Mouse (Mus musculus) midbrain, embryonic 14.5 days (tissue): ENCODE measurements around the gene Ccdc96. TPM values are rescaled to one million over a fixed set of nuclear protein-coding genes. Genes with fewer than 3 reads are reported as not detected.

Source experiments
- ATAC-seq: fragments of 200-750 bp; cut with Nextera tagmentation; 2 replicates; pipeline ENCODE4 v1.8.0; 2017; ENCODE audit warnings: moderate number of reproducible peaks, moderate library complexity; ENCODE audit not compliant: low FRiP score, low TSS enrichment
- DNase-seq: peaks from one replicate; pipeline ENCODE4 v3.0.0-alpha.2; 2015
- H3K27ac ChIP-seq: fragments of 300-500 bp; sonication (generic); replicated peaks from 2 replicates; pipeline ENCODE4 v1.5.1; 2014; ENCODE audit warnings: mild to moderate bottlenecking, low read depth, low read length, moderate library complexity
- H3K27me3 ChIP-seq: fragments of 300-500 bp; sonication (generic); 2 replicates; pipeline ENCODE4 v1.6.1; 2014; ENCODE audit warnings: low read length, control low read depth, mixed read lengths; ENCODE audit not compliant: control insufficient read depth, insufficient read depth
- H3K36me3 ChIP-seq: fragments of 300-500 bp; sonication (generic); 2 replicates; pipeline ENCODE4 v1.6.1; 2014; ENCODE audit warnings: low read length, control low read depth; ENCODE audit not compliant: control insufficient read depth, insufficient read depth
- H3K4me1 ChIP-seq: fragments of 300-500 bp; sonication (generic); 2 replicates; pipeline ENCODE4 v1.6.1; 2014; ENCODE audit warnings: mild to moderate bottlenecking, antibody characterized with exemption, low read length, control low read depth; ENCODE audit not compliant: control insufficient read depth, insufficient read depth
- H3K4me2 ChIP-seq: fragments of 300-500 bp; sonication (generic); 2 replicates; pipeline ENCODE4 v1.6.1; 2014; ENCODE audit warnings: mild to moderate bottlenecking, low read length, moderate library complexity
- H3K4me3 ChIP-seq: fragments of 300-500 bp; sonication (generic); replicated peaks from 2 replicates; pipeline ENCODE4 v1.5.1; 2014; ENCODE audit warnings: low read depth, low read length
- H3K9ac ChIP-seq: fragments of 300-500 bp; sonication (generic); replicated peaks from 2 replicates; pipeline ENCODE4 v1.6.1; 2014; ENCODE audit warnings: mild to moderate bottlenecking, low read length, moderate library complexity
- H3K9me3 ChIP-seq: fragments of 300-500 bp; sonication (generic); 2 replicates; pipeline ENCODE4 v1.6.1; 2016; ENCODE audit warnings: low read length, control low read depth, mixed read lengths; ENCODE audit not compliant: control insufficient read depth
- WGBS: fragments of 180-500 bp; shearing (Covaris S2); extraction: QIAGEN DNeasy Blood & Tissue Kit; methylation state at CpG from one replicate; pipeline ENCODE4 v1.1.7; 2014; 5-methylcytosine and 5-hydroxymethylcytosine counted together
- polyA plus RNA-seq: library from polyadenylated mRNA; unstranded; fragments of >200 nt; fragmentation: Nextera tagmentation; extraction: Ambion mirVana; gene quantifications from 2 replicates; pipeline ENCODE4 v1.2.1, GENCODE M21; 2014

The Ccdc96 gene
- polyA plus RNA-seq, 1 experiment from 2014 or later = 3.1 TPM

GRCm38 (mm10) chr5:36480398-36480797 lies 4.0 kb upstream of the Ccdc96 start:
- Histone ChIP-seq H3K4me3 (no peak overlapping the region), H3K4me1 (peaks cover 30% of the 10 kb centered on the region), H3K27ac (no peak overlapping the region), H3K36me3 (peaks cover 13% of the 10 kb centered on the region), H3K9ac (no peak overlapping the region), H3K27me3 (no peaks in the 10 kb centered on the region), H3K9me3 (no peaks in the 10 kb centered on the region), H3K4me2 (no peak overlapping the region)
- no peak for DNase-seq
- ATAC-seq = no peak
- WGBS = 96% methylated on average over 4 of the region's 4 CpGs

GRCm38 (mm10) chr5:36481114-36481513 lies 3.3 kb upstream of the Ccdc96 start:
- no peaks in the 10 kb centered on the region for H3K9me3 ChIP-seq
- no peak overlapping the region for H3K4me2 ChIP-seq
- peaks cover 30% of the 10 kb centered on the region for H3K4me1 ChIP-seq
- DNase-seq (no peak), ATAC-seq (no peak)
- H3K27me3 ChIP-seq = no peaks in the 10 kb centered on the region
- H3K27ac ChIP-seq = no peak overlapping the region
- no peak overlapping the region for H3K4me3 ChIP-seq
- no peak overlapping the region; the same call in 1 of the 2 replicates for H3K9ac ChIP-seq
- H3K36me3 ChIP-seq = peaks cover 7% of the 10 kb centered on the region; the same call in 1 of the 2 replicates
- WGBS = 64% methylated on average over 1 of the region's 1 CpGs

GRCm38 (mm10) chr5:36483203-36484101 lies 936 bp upstream of the Ccdc96 start:
- Histone ChIP-seq H3K4me1 (peaks cover 30% of the 10 kb centered on the region), H3K9ac (peak overlapping the region; percentile 86), H3K27ac (peak overlapping the region; percentile 83), H3K4me3 (peak overlapping the region; percentile 91), H3K9me3 (no peaks in the 10 kb centered on the region), H3K4me2 (peak overlapping the region; percentile 94), H3K36me3 (no peaks in the 10 kb centered on the region; the same call in 1 of the 2 replicates), H3K27me3 (no peaks in the 10 kb centered on the region)
- WGBS = under 1% methylated on average over 58 of the region's 58 CpGs
- ATAC-seq (peak; percentile 55), DNase-seq (no peak)

GRCm38 (mm10) chr5:36485306-36485705 lies 918 bp downstream of the Ccdc96 start:
- H3K4me3 ChIP-seq = peak overlapping the region; percentile 63

GRCm38 (mm10) chr5:36489225-36489624 lies 4.8 kb downstream of the Ccdc96 start:
- peaks cover 6% of the 10 kb centered on the region for H3K4me1 ChIP-seq
- DNase-seq (peak; percentile 75), ATAC-seq (no peak)
- H3K9ac ChIP-seq = no peak overlapping the region
- H3K9me3 ChIP-seq = no peaks in the 10 kb centered on the region
- H3K36me3 ChIP-seq = peaks cover 34% of the 10 kb centered on the region
- H3K4me2 ChIP-seq = no peak overlapping the region
- no peak overlapping the region for H3K27ac ChIP-seq
- H3K4me3 ChIP-seq = no peak overlapping the region
- 56% methylated on average over 2 of the region's 2 CpGs for WGBS
- H3K27me3 ChIP-seq = no peaks in the 10 kb centered on the region

More at GRCm38 (mm10) chr5:36485306-36485705, 918 bp downstream of the Ccdc96 start:
- DNase-seq = no peak
- H3K36me3 ChIP-seq = no peaks in the 10 kb centered on the region; the same call in 1 of the 2 replicates
- 45% methylated on average over 19 of the region's 19 CpGs for WGBS
- no peaks in the 10 kb centered on the region for H3K9me3 ChIP-seq
- no peak for ATAC-seq
- H3K4me1 ChIP-seq = peaks cover 26% of the 10 kb centered on the region
- no peaks in the 10 kb centered on the region for H3K27me3 ChIP-seq
- no peak overlapping the region for H3K27ac ChIP-seq
- H3K4me2 ChIP-seq = peak overlapping the region; percentile 96
- no peak overlapping the region for H3K9ac ChIP-seq

- Histone ChIP-seq H3K36me3 (peaks cover 69% of the 10 kb centered on the region), H3K4me1 (no peaks in the 10 kb centered on the region), H3K27me3 (no peaks in the 10 kb centered on the region), H3K4me3 (no peak overlapping the region), H3K9ac (no peak overlapping the region), H3K4me2 (no peak overlapping the region), H3K9me3 (no peaks in the 10 kb centered on the region), H3K27ac (no peak overlapping the region)
- ATAC-seq (no peak), DNase-seq (no peak)
- WGBS = 93% methylated on average over 6 of the region's 6 CpGs
Observed at GRCm38 (mm10) chr5:36493919-36494318, 9.5 kb downstream of the Ccdc96 start.

- Histone ChIP-seq H3K4me1 (no peaks in the 10 kb centered on the region), H3K4me3 (no peak overlapping the region), H3K27me3 (no peaks in the 10 kb centered on the region), H3K4me2 (no peak overlapping the region), H3K36me3 (peaks cover 73% of the 10 kb centered on the region), H3K9me3 (no peaks in the 10 kb centered on the region), H3K9ac (no peak overlapping the region), H3K27ac (no peak overlapping the region)
- DNase-seq (no peak), ATAC-seq (no peak)
- 95% methylated on average over 9 of the region's 9 CpGs for WGBS
Observed at GRCm38 (mm10) chr5:36494709-36495108, 10.3 kb downstream of the Ccdc96 start.

- H3K4me2 ChIP-seq = no peak overlapping the region
- H3K4me3 ChIP-seq = no peak overlapping the region
- H3K36me3 ChIP-seq = peaks cover 91% of the 10 kb centered on the region
- no peaks in the 10 kb centered on the region for H3K4me1 ChIP-seq
- DNase-seq (no peak), ATAC-seq (no peak)
- H3K27me3 ChIP-seq = no peaks in the 10 kb centered on the region
- no peaks in the 10 kb centered on the region for H3K9me3 ChIP-seq
- WGBS = 93% methylated on average over 7 of the region's 7 CpGs
- H3K9ac ChIP-seq = no peak overlapping the region
- H3K27ac ChIP-seq = no peak overlapping the region
Observed at GRCm38 (mm10) chr5:36505235-36505634, 20.8 kb downstream of the Ccdc96 start.

GRCm38 (mm10) chr5:36505643-36506042 lies 21.3 kb downstream of the Ccdc96 start:
- Histone ChIP-seq H3K9ac (no peak overlapping the region), H3K4me3 (no peak overlapping the region), H3K27ac (no peak overlapping the region), H3K4me2 (no peak overlapping the region), H3K27me3 (no peaks in the 10 kb centered on the region), H3K4me1 (no peaks in the 10 kb centered on the region), H3K9me3 (no peaks in the 10 kb centered on the region), H3K36me3 (peaks cover 91% of the 10 kb centered on the region)
- ATAC-seq = no peak
- WGBS = 73% methylated on average over 5 of the region's 5 CpGs
- no peak for DNase-seq
